Mouse (Mus musculus) heart, adult 11 months (tissue): ENCODE measurements around the gene Gbf1.
A peak's percentile ranks its signal among the peaks of the same experiment; 100 is the strongest.

ENCODE experiments used
- DNase-seq: peaks from one replicate; pipeline ENCODE4 v3.0.0; 2022

Gbf1 gene

DNA sequence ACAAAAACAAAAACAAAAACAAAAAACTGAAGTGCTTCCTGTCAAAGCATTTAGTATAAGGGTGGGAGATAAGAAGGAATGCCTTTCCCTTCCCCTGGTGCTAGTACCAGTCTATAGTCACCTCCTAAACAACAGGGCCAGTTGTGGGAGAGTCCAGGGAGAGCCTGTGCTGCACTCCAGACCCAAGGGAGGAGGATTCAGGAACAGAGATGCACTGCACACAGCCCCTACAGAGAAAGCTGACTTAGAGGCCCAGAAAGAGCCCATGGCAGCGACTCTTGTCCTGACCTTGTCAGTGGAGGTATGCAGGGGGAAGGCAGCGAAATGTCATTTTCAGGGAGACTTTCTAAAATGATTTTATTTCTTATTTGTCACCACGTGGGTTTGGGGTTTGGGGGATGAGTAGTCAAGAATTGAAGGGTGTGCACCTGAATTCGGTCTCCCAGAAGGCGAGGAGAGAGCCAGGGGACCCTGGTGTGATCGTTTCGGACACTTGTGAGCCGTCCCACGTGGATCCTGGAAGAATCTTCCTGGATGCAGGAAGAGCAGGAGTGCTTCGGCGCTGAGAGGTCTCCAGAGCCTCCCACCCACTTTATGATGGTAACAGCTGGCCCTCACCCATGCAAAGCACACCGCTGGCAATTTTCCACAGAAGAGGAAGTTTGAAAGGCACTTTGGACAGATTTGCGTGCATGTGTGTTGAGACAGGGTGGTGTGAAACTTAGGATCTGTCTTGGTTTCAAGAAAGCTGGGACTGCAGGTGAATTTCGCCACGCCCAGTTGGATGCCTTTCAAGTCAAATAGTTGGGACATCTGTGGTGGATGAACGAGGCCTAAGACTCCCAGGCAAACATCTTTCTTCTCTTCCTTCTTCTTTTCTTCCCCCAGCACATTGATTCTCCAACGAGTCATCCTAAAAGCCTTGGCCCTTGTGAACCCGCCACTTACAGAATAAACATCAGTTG, 151.2 kb downstream of the Gbf1 start:
- peak; percentile 93 for DNase-seq

DNA sequence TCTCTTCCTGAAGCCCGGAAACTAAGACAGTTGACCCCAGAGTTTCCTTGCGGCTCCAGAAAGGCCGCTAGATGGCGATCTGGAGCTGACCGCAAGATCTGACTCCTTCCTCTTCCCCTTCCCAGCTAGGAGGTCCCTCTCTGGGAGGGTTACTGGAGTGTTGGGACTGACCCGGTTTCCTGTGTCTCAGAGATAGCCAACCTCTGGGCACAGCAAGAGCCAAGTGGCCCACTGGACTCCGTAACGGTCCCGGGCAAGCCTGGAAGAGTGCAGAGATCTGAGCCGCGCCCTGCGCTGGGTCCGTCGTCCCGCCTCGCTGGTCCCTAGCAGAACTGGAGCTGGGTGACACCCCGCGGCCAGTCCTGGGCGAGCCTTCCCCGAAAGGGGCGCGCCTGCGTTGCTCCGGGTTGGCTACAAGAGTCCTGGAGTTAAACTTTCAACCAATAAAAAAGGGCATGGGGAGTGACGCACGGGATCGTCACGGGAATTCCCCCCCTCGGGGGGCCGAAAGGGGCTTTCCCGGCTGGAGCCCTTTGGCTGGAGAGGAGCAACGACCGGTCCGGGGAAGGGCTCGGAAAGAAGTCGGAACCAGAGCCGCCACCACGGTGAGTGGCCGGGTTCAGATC, 152.0 kb downstream of the Gbf1 start, which contains the start of gene Nfkb2:
Gene Nfkb2 (plus strand): TSS at position 105 of the 626 bp plus-strand sequence.
- DNase-seq = peak; percentile 100

DNA sequence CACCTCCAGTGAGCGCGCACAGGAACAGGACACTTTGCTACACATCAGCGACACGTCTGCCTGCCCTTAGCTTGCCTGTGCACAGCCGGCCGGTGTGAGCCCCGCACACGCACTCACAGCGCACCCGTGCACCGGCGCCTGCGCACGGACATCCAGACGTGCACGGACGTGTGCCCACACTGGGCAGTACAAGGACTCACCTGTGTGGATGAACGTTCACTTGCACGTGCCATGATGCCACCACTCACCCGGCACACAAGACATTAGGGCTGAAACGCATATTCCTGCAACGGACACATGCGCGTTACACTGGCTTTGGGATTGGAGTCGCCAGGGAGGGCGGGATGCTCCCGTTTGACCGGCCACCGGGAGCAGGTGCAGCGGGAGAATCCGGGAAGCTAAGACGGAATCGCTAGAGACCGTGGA, 152.6 kb downstream of the Gbf1 start:
- no peak for DNase-seq

DNA sequence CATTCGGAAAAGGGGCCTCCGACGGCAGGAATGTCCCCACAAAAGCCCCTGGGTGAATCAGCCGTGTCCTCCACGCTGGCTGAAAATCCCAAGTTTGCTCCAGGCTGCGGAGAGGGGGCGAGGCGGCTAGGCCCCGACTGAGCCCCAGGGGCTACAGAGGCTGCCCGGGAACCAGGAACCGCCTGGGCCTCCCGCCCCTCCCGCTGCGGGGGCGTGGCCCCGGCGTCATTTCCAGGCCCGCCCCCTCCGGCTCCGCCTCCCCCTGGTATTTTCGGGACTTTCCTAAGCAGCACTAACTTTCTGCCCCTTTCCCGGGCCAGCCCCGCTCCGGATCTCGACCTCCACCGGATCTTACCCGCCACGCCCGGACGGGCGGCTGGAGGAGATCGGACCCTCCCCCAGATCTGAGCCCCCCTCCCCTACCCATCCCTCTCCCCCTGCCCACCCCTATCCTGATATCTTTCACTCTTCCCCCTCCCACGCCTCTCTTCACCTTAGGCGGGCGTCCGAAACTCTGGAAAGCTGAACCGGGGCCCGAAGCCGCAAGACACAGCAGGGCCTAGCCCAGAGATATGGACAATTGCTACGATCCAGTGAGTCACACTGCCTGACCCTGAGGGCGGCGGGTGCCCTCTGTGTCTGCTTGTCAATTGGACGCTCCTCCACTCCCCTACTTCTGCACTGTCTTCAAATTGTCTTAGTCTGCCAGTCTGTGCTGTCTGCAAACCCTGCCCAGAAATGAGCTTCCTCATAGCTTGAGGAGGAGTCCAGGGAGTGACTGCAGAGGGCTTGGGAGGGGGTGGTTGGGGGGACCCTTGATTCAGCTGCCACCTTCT, 153.3 kb downstream of the Gbf1 start:
- DNase-seq = peak; percentile 99

DNA sequence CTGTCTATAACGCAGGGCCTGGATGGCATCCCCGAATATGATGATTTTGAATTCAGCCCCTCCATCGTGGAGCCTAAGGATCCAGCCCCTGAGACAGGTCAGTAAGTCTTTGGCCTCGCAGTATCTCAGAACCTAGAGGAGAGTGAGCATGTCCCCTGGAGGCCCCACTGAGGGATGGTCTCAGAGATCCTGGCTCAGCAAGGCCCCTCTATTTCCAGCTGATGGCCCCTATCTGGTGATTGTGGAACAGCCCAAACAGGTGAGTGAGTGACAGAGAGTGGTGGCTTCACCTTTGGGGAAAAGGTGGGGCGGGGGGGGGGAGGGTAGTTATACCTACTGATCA, 153.9 kb downstream of the Gbf1 start:
- DNase-seq = peak; percentile 92

DNA sequence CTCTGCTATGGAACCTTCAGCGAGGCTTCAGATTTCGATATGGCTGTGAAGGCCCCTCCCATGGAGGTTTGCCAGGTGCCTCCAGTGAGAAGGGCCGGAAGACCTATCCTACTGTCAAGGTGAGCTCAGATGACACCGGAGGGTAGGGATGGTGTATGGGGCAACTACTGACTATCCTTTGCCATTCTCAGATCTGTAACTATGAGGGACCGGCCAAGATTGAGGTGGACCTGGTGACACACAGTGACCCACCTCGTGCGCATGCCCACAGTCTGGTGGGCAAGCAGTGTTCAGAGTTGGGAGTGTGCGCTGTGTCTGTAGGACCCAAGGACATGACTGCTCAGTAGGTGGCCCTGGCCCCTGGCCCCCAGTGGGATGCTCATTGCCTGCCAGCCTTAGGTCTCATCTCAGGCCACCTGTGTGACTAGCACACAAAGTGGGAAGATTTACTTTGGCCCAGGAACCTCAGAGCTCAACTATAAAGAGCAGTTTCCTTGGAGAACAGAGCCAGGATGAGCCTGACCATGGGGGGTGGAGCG, 154.5 kb downstream of the Gbf1 start:
- peak; percentile 91 for DNase-seq

DNA sequence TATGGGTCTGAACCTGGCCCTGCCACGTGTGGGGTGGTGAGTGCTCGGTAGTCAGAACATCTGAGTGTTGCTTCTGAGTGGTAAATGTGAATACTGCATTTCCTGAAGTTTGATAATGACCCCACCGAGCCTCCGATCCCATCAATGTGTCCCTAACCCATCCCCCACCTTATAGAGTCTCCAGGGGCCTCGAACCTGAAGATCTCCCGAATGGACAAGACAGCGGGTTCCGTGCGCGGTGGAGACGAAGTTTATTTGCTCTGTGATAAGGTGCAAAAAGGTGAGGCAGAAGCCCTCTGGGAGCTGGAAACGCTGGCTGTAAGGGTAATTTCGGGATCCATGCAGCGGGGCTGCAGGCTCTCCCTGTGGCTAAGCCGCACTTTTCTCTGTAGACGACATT, 155.5 kb downstream of the Gbf1 start:
- peak; percentile 89 for DNase-seq

DNA sequence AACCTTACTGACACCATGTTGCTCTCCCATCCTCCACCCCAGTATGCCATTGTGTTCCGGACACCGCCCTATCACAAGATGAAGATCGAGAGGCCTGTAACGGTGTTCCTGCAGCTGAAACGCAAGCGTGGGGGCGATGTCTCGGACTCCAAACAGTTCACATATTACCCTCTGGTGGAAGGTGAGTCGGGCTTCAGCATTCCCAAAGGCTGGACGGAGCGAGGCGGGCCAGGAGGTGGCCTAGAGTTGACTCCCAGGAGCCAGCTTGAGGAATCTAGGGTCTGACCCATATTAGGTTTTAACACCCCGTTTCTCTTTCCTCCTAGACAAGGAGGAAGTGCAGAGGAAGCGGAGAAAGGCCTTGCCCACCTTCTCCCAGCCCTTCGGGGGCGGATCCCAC, 156.0 kb downstream of the Gbf1 start:
- DNase-seq = peak; percentile 93

DNA sequence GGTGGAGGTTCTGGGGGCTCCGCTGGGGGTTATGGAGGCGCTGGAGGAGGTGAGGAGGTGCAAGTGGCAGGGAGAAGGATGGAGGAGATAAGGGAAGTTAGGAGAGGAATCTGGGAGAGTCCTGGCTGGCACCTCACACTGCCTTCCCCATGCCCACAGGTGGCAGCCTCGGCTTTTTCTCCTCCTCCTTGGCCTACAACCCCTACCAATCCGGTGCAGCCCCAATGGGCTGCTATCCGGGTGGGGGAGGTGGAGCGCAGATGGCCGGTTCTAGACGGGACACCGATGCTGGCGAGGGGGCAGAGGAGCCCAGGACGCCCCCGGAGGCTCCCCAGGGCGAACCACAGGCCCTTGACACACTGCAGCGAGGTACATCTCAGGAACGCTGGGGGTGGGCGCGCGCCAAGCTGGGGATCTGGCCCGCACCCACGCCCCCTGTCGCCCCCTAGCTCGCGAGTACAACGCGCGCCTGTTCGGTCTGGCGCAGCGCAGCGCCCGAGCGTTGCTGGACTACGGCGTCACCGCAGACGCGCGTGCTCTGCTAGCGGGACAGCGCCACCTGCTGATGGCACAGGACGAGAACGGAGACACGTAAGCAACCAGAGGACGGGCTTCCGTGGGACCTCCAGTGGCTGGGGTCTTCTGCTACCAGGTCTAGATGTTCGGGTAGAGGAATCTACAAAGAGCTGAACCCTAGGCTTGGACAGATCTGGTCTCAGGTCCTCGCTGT, 156.6 kb downstream of the Gbf1 start:
- peak; percentile 95 for DNase-seq

DNA sequence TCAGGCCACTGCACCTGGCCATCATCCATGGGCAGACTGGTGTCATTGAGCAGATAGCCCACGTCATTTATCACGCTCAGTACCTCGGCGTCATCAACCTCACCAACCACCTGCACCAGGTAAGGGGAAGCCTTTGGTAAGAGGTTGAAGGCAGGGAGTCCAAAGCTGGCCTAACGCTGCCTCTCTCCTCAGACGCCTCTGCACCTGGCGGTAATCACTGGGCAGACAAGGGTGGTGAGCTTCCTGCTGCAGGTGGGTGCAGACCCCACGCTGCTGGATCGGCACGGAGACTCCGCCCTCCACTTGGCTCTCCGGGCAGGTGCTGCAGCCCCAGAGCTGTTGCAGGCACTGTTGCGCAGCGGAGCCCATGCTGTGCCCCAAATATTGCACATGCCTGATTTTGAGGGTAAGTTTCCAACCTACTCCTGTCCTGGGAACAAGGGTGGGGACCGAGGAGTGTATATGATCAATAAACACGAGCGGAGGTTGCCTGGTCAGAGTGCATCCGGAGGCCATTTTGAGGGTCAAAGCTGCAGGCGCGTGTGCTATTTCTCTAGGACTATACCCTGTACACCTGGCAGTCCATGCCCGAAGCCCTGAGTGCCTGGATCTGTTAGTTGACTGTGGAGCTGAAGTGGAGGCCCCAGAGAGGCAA, 157.5 kb downstream of the Gbf1 start:
- peak; percentile 91 for DNase-seq

DNA sequence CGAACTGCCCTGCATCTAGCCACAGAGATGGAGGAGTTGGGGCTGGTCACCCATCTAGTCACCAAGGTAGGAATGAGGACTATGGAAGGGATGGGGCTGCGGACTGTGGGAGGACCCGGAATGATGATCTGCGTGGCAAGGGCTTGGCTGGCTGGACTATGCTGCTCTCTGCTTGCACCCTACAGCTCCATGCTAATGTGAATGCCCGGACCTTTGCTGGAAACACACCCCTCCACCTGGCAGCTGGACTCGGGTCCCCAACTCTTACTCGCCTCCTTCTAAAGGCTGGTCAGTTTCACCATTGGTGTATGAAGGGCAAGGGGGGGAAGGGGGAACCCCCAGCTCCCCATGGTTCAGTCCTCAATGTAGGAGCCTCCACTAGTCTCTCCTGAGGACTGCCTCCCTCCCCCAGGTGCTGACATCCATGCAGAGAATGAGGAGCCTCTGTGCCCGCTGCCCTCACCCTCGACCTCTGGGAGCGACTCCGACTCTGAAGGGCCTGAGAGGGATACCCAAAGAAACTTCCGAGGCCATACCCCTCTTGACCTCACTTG, 158.1 kb downstream of the Gbf1 start:
- peak; percentile 90 for DNase-seq

DNA sequence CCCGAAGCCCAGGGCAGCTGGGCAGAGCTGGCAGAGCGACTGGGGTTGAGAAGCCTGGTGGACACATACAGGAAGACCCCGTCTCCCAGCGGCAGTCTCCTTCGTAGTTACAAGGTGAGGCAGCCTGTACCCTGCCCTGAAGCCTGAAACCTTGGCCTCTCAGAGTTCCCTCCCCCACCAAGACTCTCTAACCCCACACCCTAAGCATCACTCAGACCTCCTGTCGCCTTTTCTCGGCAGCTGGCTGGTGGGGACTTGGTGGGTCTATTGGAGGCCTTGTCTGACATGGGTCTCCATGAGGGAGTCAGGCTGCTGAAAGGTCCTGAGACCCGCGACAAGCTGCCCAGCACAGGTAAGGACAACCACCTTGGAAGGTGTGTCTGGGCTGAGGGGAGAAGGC, 159.0 kb downstream of the Gbf1 start:
- DNase-seq = peak; percentile 86

DNA sequence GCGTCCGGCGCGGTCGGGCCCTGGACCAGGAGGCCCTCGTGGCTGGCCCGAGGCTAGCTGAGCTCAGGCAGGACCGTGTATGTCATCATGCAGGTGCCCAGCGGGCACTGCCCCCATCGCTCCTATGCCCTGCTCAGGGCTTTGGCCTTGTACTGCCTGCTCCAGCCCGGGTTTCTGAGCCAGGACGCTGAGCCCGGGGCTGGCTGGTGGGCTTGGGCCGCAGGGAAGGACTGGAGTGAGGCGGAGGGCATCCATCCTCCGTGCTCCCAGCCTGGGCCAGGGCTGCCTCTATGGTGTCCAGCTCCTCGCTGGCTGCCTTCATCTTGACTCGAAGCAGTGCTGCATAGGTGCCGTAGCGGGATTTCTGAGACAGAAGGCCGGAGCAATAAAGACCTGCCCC, 160.3 kb downstream of the Gbf1 start:
- DNase-seq = peak; percentile 91

DNA sequence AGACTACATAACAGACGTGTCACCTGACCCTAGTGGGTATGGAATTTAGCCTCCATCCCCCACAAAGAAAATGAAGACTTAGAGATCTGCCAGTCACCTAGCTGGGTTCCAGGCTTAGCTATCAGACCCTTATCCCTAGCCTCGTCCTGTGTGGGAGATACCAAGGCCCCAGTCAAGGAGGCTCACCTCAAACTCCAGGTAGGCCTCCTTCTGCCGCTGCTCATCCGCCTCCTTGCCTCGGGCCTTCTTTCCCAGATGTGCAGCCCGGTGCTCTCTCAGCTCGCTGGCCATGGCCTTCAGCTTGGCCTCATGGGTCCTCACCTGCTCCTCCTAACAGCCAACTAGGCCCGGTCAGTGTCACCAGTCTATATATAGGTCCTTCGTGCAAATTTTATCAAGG, 160.8 kb downstream of the Gbf1 start:
- peak; percentile 84 for DNase-seq

DNA sequence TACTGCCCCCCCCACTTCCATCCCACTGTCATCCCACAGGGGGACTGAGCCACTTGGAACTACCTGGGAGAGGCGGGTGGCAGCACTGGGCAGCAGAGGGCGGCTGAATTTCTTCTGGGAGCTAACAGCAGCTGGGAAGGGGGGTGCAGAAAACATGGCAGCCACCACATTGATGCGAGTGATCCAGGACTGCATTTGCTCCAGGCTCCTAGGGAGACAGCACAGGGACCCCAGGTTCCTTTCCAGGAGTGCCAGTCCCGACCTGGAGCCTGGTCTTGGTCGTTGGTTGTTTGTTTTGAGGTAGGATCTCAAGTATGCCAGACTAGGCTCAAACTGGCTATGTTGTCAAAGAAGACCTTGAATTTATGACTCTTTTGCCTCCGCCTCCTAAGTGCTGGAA, 161.3 kb downstream of the Gbf1 start:
- peak; percentile 81 for DNase-seq

DNA sequence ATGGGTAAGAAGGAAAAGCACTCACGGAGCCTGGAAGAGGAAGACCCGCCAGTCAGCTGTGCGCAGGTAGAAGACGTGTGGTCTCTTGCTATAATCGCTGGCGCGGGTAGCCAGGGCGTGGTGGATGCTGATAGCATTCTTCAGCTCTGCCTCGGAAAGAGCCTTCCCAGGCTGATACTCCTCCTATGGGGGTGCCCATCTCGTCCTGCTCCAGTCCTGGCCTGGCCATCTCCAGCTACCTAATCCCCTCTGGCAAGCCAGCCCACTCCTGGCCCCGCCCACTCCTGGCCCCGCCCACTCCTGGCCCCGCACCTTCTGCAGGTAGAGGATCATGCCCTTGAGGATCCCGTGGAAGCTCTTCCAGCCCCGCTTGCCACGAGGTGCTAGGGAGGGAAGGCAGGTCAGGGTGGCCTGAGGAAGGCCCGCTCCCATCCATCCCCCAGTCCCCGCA, 161.9 kb downstream of the Gbf1 start:
- DNase-seq = peak; percentile 93

DNA sequence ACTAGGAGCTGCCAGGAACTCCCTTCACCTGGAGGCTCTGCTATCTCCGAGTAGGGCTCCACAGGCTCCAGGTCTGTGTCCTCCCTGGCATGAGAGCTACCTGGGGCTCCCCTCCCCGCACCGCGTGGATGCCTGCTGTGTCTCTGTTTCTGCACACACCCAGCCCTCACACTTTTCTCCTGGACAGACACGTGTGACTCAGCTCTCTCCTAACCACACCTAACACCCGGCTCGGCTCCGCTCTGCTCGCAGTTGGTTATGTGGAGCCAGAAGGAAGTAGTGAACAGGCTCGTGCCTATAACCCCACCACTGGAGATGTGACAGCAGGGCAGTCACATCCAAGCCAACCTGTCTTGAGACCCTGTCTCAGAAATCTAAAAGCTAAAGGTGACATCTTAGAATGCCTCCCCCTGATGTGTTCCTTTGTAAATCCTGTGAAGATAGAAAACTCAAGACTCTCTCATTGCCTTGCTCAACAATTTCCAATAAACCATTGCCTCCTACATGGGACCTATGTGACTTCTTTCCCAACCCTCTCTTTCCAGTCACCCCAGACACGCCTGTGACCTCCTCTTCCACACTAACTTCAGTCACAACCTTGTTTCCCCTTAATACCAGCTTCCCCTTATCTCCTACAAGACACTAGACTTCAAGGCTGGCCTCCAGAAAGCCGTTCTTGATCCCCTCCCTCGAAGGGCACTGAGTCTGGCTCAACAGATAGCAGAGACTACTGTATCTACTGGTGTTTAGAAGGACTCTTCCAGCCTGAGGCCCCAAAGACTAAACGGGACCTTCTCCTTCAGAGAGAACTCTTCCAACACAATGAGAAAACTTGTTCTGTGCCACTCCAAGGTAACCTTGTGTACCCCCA, 162.8 kb downstream of the Gbf1 start:
- DNase-seq = peak; percentile 82

DNA sequence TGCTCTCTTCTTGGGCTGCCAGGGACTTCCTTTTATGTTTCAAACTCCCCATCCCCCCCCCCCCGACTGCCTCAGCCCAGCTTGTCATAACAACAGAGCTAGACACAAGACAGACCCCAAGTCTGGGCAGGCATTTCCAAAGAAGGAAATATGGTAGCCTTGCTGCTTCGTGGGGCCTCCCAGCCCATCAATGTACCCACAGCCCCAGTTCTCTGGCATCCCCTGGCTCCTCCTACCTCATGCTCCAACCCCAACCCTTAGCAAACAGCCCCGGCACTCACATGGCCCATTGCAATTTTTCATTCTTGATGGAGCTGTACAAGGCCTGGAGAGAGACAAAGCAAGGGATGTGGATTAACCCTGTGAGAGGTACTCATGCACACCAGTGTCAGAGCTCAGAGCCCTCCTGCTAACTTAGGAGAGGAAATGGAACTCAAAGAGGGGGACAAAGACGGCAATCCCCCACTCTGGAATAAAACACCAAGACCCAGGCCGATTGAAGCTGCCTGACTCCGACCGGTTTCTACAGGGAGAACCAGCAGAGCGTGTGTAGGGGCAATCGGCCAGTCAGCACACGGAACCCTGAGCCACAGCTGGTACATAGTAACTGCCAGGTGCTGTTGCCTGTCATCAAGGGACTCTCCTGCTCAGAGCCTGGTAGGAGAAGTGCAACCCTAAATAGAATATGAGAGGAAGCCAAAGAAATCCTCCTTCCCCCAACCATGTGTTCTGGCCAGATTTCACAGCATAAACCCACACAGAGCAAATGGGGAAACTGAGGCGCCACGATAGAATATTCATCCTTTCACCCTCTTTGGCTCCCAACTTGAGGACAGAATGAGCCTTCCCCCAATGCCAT, 163.7 kb downstream of the Gbf1 start:
- peak; percentile 79 for DNase-seq

DNA sequence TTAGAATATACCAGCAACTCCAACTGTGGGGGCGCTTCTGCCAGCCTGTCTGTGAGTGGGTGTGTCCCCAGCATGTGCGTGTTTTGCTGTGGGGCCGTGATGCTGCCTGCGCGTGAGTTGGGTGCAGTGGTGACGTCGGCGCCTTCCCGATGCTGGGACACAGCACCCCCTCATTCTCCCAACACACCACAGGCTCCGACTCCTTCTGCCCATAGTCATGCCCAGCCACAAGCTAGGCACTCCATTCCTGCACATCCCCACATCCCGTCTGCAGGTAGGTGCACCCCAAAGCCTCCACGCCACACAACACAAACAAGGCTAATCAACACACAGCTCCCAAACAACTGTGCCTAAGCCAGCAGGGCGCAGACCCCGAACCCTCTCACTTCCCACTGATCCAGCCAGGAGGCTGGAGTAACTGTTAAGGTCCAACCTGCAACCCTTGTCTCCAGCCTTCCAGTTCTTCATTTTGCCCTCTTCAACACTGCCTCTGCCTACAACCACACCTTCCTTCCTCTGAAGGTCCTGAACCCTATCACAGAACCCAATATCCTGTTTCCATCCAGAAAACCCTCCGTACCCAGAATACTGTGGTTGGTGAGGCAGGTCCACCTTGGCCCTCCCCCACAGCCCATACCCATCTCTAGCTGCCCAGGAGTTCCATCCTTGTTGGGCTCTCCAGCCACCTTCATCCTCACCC, 164.7 kb downstream of the Gbf1 start:
- DNase-seq = peak; percentile 86
